Mouse (Mus musculus) CD4-positive, CD25-positive, alpha-beta regulatory T cell (primary cell): Measurements from ENCODE around the gene Celsr1. TPM values are rescaled to one million over a fixed set of nuclear protein-coding genes. Genes with fewer than 3 reads are reported as not detected.

Source experiments
- polyA plus RNA-seq: library from polyadenylated mRNA; unstranded; fragments of 100-300 nt; shearing (Covaris generic); gene quantifications from one replicate; pipeline ENCODE4 v1.2.1, GENCODE M21; 2017

The Celsr1 gene
- polyA plus RNA-seq = 9.8 TPM

GRCm38 (mm10) chr15:86033191-86033841 is at the start of gene Celsr1:
Celsr1 (minus strand) TSS chr15:86033777.

GRCm38 (mm10) chr15:86057413-86057812 is 23.8 kb upstream of the Celsr1 start, which contains the start of gene Gramd4:
Gramd4 (plus strand) TSS chr15:86057695.

GRCm38 (mm10) chr15:85878848-85879497 is 154.6 kb downstream of the Celsr1 start, which contains the start of gene Trmu:
Trmu (plus strand) TSS chr15:85879312.

GRCm38 (mm10) chr15:85859490-85860031 is 174.0 kb downstream of the Celsr1 start, which contains the start of gene Gtse1:
Gtse1 (plus strand) TSS chr15:85859745.

Other genes starting within 250 kb of the Celsr1 start
- gene Cdpf1, start 222.1 kb downstream of the Celsr1 start, polyA plus RNA-seq = 39.5 TPM
- gene Pkdrej, start 212.0 kb downstream of the Celsr1 start, polyA plus RNA-seq = not detected
- 20.7 TPM for gene Ttc38, start 201.5 kb downstream of the Celsr1 start, polyA plus RNA-seq
- gene Gtse1, start 174.0 kb downstream of the Celsr1 start, polyA plus RNA-seq = 3.8 TPM
- gene Trmu, start 154.5 kb downstream of the Celsr1 start, polyA plus RNA-seq = 51.0 TPM
- 125 TPM for gene Gramd4, start 23.9 kb upstream of the Celsr1 start, polyA plus RNA-seq
- 39.7 TPM for gene Cerk, start 152.4 kb upstream of the Celsr1 start, polyA plus RNA-seq
- gene Tbc1d22a, start 180.7 kb upstream of the Celsr1 start, polyA plus RNA-seq = 18.7 TPM